Mouse (Mus musculus) MEL (cell line): ENCODE measurements around the gene Btaf1.

Experiments used
- MYC ChIP-seq: IDR thresholded peaks from 2 replicates; pipeline ENCODE4 v1.6.1; 2011; ENCODE audit warnings: low read depth, mild to moderate bottlenecking, low read length, improper control_type of control experiment, moderate library complexity
- NRF1 ChIP-seq: IDR thresholded peaks from 2 replicates; pipeline ENCODE4 v1.6.1; 2014; ENCODE audit warnings: low read depth, mild to moderate bottlenecking, inconsistent platforms, low read length, improper control_type of control experiment, moderate library complexity; ENCODE audit not compliant: poor library complexity, insufficient read depth, severe bottlenecking
- POLR2A ChIP-seq, 2 experiments: IDR thresholded peaks; 2 replicates each; pipeline ENCODE4 v1.6.1; 2011 to 2012; ENCODE audit warnings: low read length in 2 of 2, mild to moderate bottlenecking in 2 of 2, control low read depth in 1 of 2, improper control_type of control experiment in 1 of 2, low read depth in 1 of 2, moderate library complexity in 1 of 2; ENCODE audit not compliant: control insufficient read depth in 1 of 2, insufficient read depth in 1 of 2, poor library complexity in 1 of 2
- ZC3H11A ChIP-seq: IDR thresholded peaks from 2 replicates; pipeline ENCODE4 v1.6.1; 2012; ENCODE audit warnings: low read depth, mild to moderate bottlenecking, inconsistent platforms, low read length, improper control_type of control experiment

- TF ChIP-seq MYC (no peak), POLR2A (IDR thresholded peaks at IDR 0.05; ENCODE audit: control insufficient read depth in 1 of 2, insufficient read depth in 1 of 2, low read depth in 1 of 2, low read length in 2 of 2, poor library complexity in 1 of 2) (no peak), NRF1 (no peak), ZC3H11A (no peak)
Measured at GRCm38 (mm10) chr19:37032364-37032763, 106.5 kb downstream of the Btaf1 start.
